Mouse (Mus musculus) ES-E14 (cell line): Measurements from ENCODE around the gene Yod1. TPM values are rescaled to one million over a fixed set of nuclear protein-coding genes. Genes with fewer than 3 reads are reported as not detected.

ENCODE experiments used
- DNase-seq: peaks from one replicate; pipeline ENCODE4 v3.0.0-alpha.2; 2013; ENCODE audit warnings: low read depth, low spot score
- H3K27ac ChIP-seq: 2 replicates; pipeline ENCODE4 v1.5.1; 2012; ENCODE audit warnings: low read depth, mild to moderate bottlenecking, low read length, moderate library complexity, mixed read lengths; ENCODE audit not compliant: poor library complexity, insufficient read depth, severe bottlenecking
- H3K36me3 ChIP-seq: 2 replicates; pipeline ENCODE4 v1.6.1; 2012; ENCODE audit warnings: mild to moderate bottlenecking, low read length, moderate library complexity, mixed read lengths; ENCODE audit not compliant: control insufficient read depth, poor library complexity, insufficient read depth, severe bottlenecking
- H3K4me1 ChIP-seq, 2 experiments: fragments of 150-350 bp in 1 of 2; sonication (generic) in 1 of 2; 2 replicates each; pipeline ENCODE4 v1.6.1; 2012; ENCODE audit warnings: low read length in 2 of 2, mild to moderate bottlenecking in 1 of 2, mixed read lengths in 1 of 2; ENCODE audit not compliant: control insufficient read depth in 2 of 2, insufficient read depth in 2 of 2, poor library complexity in 1 of 2
- H3K4me3 ChIP-seq, 2 experiments: fragments of 150-350 bp in 1 of 2; sonication (generic) in 1 of 2; 2 replicates each; pipeline ENCODE4 v1.5.1; 2012; ENCODE audit warnings: low read length in 2 of 2, low read depth in 1 of 2, mild to moderate bottlenecking in 1 of 2, mixed read lengths in 1 of 2; ENCODE audit not compliant: insufficient read depth in 1 of 2, poor library complexity in 1 of 2, severe bottlenecking in 1 of 2
- H3K9ac ChIP-seq: 2 replicates; pipeline ENCODE4 v1.6.1; 2012; ENCODE audit warnings: low read depth, mild to moderate bottlenecking, low read length, mixed read lengths; ENCODE audit not compliant: poor library complexity, insufficient read depth, severe bottlenecking
- H3K9me3 ChIP-seq: fragments of 150-350 bp; sonication (generic); 2 replicates; pipeline ENCODE4 v1.6.1; 2012; ENCODE audit warnings: low read depth, mild to moderate bottlenecking, low read length; ENCODE audit not compliant: control insufficient read depth, insufficient read depth
- CHD2 ChIP-seq: IDR thresholded peaks from 2 replicates; pipeline ENCODE4 v1.6.1; 2014; ENCODE audit warnings: mild to moderate bottlenecking, low read depth, low read length, inconsistent platforms
- HCFC1 ChIP-seq: IDR thresholded peaks from 2 replicates; pipeline ENCODE4 v1.6.1; 2012; ENCODE audit warnings: low read length, inconsistent platforms, borderline replicate concordance; ENCODE audit not compliant: insufficient read depth
- MAFK ChIP-seq: IDR thresholded peaks from 2 replicates; pipeline ENCODE4 v1.6.1; 2014; ENCODE audit warnings: mild to moderate bottlenecking, low read depth, low read length, inconsistent platforms; ENCODE audit not compliant: insufficient read depth
- ZC3H11A ChIP-seq: IDR thresholded peaks from 2 replicates; pipeline ENCODE4 v1.6.1; 2012; ENCODE audit warnings: low read depth, mild to moderate bottlenecking, inconsistent platforms, low read length, borderline replicate concordance
- ZNF384 ChIP-seq: IDR thresholded peaks from 2 replicates; pipeline ENCODE4 v1.6.1; 2012; ENCODE audit warnings: low read depth, low read length, inconsistent platforms
- in situ Hi-C, 2 experiments: fragments of 600-800 bp; cut with MboI; formaldehyde crosslinking; loops; one replicate each; pipeline ENCODE4 v1.15.1; 2025; ENCODE audit warnings: low sequenced_read_pairs in 2 of 2, inconsistent platforms in 1 of 2; ENCODE audit not compliant: unreplicated experiment in 2 of 2
- total RNA-seq: library from RNA; depleted of rRNA; stranded (reverse); fragments of 300-350 nt; gene quantifications from 2 replicates; pipeline ENCODE4 v1.2.3, GENCODE M21; 2012

Yod1 gene
- total RNA-seq, 1 experiment: 4.5 TPM

DNA sequence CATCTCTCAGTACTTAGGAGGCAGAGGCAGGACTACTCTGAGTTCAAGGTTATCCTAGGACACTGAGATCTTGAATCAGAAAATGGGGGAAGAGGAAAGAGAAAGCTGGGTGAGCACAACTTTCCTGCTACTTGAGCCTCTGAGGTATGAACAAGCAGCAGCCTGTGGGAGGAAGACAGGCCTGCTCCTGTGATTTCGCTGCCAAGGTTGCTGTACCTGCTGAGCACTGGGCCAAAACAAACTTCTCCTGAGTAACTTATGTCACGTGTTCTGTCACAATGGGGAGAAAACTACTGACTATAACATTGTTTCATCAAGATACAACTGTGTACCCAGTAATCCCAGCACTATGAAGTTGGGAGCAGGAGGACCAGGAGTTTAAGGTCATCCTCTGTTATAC lies 13.5 kb upstream of the Yod1 start:
- DNase-seq: no peak
- Histone ChIP-seq H3K27ac (no peak overlapping the region), H3K9ac (no peak overlapping the region), H3K4me3 (no peak overlapping the region), H3K36me3 (peaks cover 8% of the 10 kb centered on the region; the same call in 1 of the 2 replicates), H3K4me1 (no peaks in the 10 kb centered on the region), H3K9me3 (no peaks in the 10 kb centered on the region)
- in situ Hi-C loops: no loop called here
- no peak for TF ChIP-seq MAFK
- TF ChIP-seq ZC3H11A: no peak
- no peak for TF ChIP-seq CHD2
- TF ChIP-seq ZNF384: no peak
- TF ChIP-seq HCFC1: no peak

DNA sequence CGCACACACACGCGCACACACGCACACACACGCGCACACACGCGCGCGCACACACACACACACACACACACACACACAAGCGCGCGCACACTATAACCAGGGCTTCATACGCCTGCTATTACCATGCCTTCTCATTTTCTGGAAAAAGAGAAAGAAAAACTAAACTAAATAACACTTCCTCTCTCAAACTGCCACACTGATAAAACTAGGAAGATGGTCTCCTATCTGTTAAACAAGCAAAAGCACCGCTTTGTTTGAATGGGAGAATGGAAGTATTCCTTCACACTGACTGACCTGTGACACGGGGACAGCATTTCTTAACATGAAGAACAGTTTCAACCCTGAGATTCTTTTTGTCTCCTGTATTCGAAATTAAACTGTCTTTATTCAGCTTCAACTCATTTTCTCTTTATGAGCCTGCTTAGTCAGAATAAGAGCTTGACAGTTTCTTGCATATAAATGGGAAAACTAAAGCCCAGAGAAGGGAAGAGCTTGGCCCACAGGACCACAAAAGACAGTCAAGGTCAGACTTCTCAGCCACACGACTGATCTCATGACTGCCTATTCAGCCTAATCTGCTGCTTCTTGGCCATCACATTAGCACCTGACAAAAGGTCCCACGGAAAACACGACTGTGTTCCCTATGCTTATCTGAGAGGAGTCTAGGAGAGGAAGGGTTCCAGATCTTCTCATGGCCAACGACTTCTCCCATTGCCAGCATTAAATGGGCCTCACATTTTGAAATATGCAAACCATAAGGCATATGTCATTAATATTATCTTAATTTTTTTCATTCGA lies 6.6 kb upstream of the Yod1 start:
- Histone ChIP-seq H3K36me3 (peaks cover 1% of the 10 kb centered on the region; the same call in 1 of the 2 replicates), H3K4me1 (no peaks in the 10 kb centered on the region), H3K9ac (no peak overlapping the region), H3K27ac (no peak overlapping the region), H3K9me3 (no peaks in the 10 kb centered on the region), H3K4me3 (no peak overlapping the region)
- in situ Hi-C loops: no loop called here
- TF ChIP-seq HCFC1: no peak
- TF ChIP-seq ZC3H11A: no peak
- no peak for TF ChIP-seq MAFK
- no peak for TF ChIP-seq CHD2
- no peak for TF ChIP-seq ZNF384
- no peak for DNase-seq

DNA sequence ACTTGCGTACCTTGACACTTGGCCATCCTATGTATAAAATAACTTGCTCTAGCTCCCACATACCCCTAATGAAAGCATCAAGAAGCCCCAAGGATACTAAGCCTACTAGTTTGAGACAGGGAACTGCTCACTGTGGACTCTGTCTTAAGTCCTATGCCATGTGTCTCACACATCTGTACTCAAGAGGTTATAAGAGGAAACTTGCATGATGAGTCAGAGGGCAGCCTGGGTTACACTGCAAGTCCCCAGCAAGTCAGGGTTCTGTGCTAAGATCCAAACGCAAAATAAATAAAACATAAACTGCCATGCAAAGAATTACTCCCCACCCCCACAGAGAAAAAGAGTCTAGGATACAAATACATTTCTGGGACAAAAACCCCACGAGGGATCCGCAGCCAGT lies 3.1 kb upstream of the Yod1 start:
- Histone ChIP-seq H3K4me3 (no peak overlapping the region), H3K27ac (no peak overlapping the region), H3K4me1 (peaks cover 0 to 2% of the 10 kb centered on the region in 2 experiments; a peak in 1 of 4 replicates), H3K9me3 (no peaks in the 10 kb centered on the region), H3K36me3 (no peaks in the 10 kb centered on the region; the same call in 1 of the 2 replicates), H3K9ac (no peak overlapping the region)
- TF ChIP-seq ZC3H11A (no peak), MAFK (no peak), CHD2 (no peak), HCFC1 (no peak), ZNF384 (no peak)
- DNase-seq: no peak
- in situ Hi-C loops: no loop called here

DNA sequence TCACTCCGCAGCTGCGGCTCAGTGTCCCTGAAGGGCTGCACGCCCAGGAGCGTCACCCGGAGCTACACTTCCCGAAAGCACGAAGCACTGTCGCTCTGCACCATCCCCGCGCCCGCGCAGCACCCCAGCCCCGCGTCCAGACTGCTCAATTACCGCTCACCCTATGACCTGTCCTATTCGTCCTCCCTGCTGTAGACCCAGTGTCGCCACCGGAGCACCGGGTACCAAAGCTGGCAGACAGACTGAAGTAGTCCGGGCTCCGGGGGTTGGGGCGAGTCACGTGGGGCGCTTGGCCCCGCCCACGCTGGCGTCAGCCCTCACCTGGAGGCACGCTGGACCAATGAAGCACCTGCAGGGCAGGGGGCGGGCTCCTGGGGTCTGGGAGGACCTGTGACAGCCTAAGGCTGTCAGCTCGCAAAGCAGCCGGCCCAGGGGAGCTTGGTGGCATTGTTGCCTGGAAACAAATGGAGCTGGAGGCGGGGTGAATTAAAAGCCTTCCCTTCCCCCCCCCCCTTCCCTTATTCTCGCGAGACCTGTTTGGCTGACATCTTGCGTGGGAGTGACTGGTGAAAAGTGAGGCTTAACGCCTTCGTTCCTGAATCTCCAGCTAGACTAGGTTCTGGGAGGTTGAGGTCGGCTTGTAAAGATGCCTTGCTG lies 1.4 kb upstream of the Yod1 start, which contains the start of gene Gm29427:
Gene Gm29427 (minus strand): TSS at position 239 of the 657 bp plus-strand sequence.
- H3K27ac ChIP-seq: no peak within 1 kb of the TSS

More for the DNA sequence above, 1.4 kb upstream of the Yod1 start, which contains the start of gene Gm29427:
- Histone ChIP-seq H3K36me3 (no peaks in the 10 kb centered on the region; the same call in 1 of the 2 replicates), H3K4me1 (peaks cover 0 to 2% of the 10 kb centered on the region in 2 experiments; a peak in 1 of 4 replicates), H3K9me3 (no peaks in the 10 kb centered on the region), H3K9ac (peak within 1 kb of the TSS; percentile 91), H3K4me3 (peak within 1 kb of the TSS; percentile 82 to 90)
- TF ChIP-seq ZC3H11A: no peak
- TF ChIP-seq CHD2: peak; percentile 97
- no peak for TF ChIP-seq MAFK
- TF ChIP-seq ZNF384: no peak
- TF ChIP-seq HCFC1: no peak
- peak; percentile 98 for DNase-seq
- in situ Hi-C loops: no loop called here
